Mouse (Mus musculus) lung, postnatal 0 days (tissue): ENCODE data around the gene Ppp3ca.

ENCODE experiments used
- CTCF ChIP-seq: IDR thresholded peaks from 2 replicates; pipeline ENCODE4 v1.5.1; 2016; ENCODE audit warnings: antibody characterized with exemption, mild to moderate bottlenecking
- EP300 ChIP-seq: IDR thresholded peaks from 2 replicates; pipeline ENCODE4 v1.6.1; 2016; ENCODE audit warnings: antibody characterized with exemption, mild to moderate bottlenecking, control low read depth

DNA sequence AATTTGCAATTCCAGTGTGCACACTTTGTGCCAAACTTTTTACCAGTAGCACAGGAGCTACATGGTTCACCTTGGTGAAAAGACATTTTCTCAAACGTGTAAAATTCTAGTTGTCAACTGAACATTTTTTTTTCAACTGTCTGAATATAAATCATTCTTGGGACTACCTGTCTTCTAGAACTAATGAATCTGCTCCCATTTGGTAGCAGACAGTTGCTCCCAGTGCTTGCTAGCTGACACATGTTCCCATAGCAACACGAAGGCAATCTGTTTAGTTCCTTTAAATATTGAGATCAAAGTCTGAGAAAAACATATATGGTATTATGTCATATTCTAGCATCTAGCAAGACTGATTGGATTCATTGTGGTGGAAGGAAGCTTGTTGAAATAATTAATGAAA lies 158.5 kb downstream of the Ppp3ca start:
- TF ChIP-seq CTCF, result no peak
- TF ChIP-seq EP300, result no peak
